Mouse (Mus musculus) heart, postnatal 0 days (tissue): ENCODE measurements around the gene Trib3. TPM values are rescaled to one million over a fixed set of nuclear protein-coding genes. Genes with fewer than 3 reads are reported as not detected.

ENCODE experiments used
- ATAC-seq: fragments of 200-750 bp; cut with Nextera tagmentation; 2 replicates; pipeline ENCODE4 v1.8.0; 2017; ENCODE audit warnings: low read depth, moderate number of reproducible peaks, moderate library complexity; ENCODE audit not compliant: insufficient read depth
- DNase-seq: peaks from one replicate; pipeline ENCODE4 v3.0.0-alpha.2; 2016; ENCODE audit warnings: low spot score
- H3K27ac ChIP-seq: fragments of 300-500 bp; sonication (generic); 2 replicates; pipeline ENCODE4 v1.5.1; 2014; ENCODE audit warnings: low read depth, mild to moderate bottlenecking
- H3K27me3 ChIP-seq: fragments of 300-500 bp; sonication (generic); 2 replicates; pipeline ENCODE4 v1.6.1; 2014; ENCODE audit warnings: low read length, mixed read lengths; ENCODE audit not compliant: control insufficient read depth, insufficient read depth
- H3K36me3 ChIP-seq: fragments of 300-500 bp; sonication (generic); replicated peaks from 2 replicates; pipeline ENCODE4 v1.6.1; 2014; ENCODE audit warnings: low read length, mixed read lengths; ENCODE audit not compliant: control insufficient read depth, insufficient read depth
- H3K4me1 ChIP-seq: fragments of 300-500 bp; sonication (generic); 2 replicates; pipeline ENCODE4 v1.6.1; 2014; ENCODE audit warnings: antibody characterized with exemption; ENCODE audit not compliant: control insufficient read depth, insufficient read depth
- H3K4me2 ChIP-seq: fragments of 300-500 bp; sonication (generic); 2 replicates; pipeline ENCODE4 v1.6.1; 2014; ENCODE audit warnings: low read depth, mild to moderate bottlenecking, low read length, moderate library complexity
- H3K4me3 ChIP-seq: fragments of 300-500 bp; sonication (generic); 2 replicates; pipeline ENCODE4 v1.5.1; 2014; ENCODE audit warnings: low read depth, low read length
- H3K9ac ChIP-seq: fragments of 300-500 bp; sonication (generic); replicated peaks from 2 replicates; pipeline ENCODE4 v1.6.1; 2014; ENCODE audit warnings: low read depth, low read length, mixed read lengths
- H3K9me3 ChIP-seq: fragments of 300-500 bp; sonication (generic); replicated peaks from 2 replicates; pipeline ENCODE4 v1.6.1; 2016; ENCODE audit warnings: low read length; ENCODE audit not compliant: control insufficient read depth
- CTCF ChIP-seq: IDR thresholded peaks from 2 replicates; pipeline ENCODE4 v1.5.1; 2016; ENCODE audit warnings: antibody characterized with exemption, control low read depth, low read depth
- EP300 ChIP-seq: IDR thresholded peaks from 2 replicates; pipeline ENCODE4 v1.6.1; 2016; ENCODE audit warnings: antibody characterized with exemption, low read depth
- WGBS: fragments of 180-500 bp; shearing (Covaris S2); extraction: QIAGEN DNeasy Blood & Tissue Kit; methylation state at CpG from one replicate; pipeline ENCODE4 v1.1.7; 2014; 5-methylcytosine and 5-hydroxymethylcytosine counted together
- polyA plus RNA-seq: library from polyadenylated mRNA; unstranded; fragments of >200 nt; fragmentation: Nextera tagmentation; extraction: Ambion mirVana; gene quantifications from 2 replicates; pipeline ENCODE4 v1.2.1, GENCODE M21; 2015
- total RNA-seq: library from RNA; depleted of rRNA; stranded (reverse); fragments of >200 nt; gene quantifications from 2 replicates; pipeline ENCODE4 v1.2.3, GENCODE M21; 2014; ENCODE audit warnings: low replicate concordance

Trib3 gene
- total and polyA plus RNA-seq, 2 experiments from 2014 or later = 2.5 TPM; not detected in 1

GRCm38 (mm10) chr2:152367917-152368316 lies 24.1 kb upstream of the Trib3 start:
- Histone ChIP-seq H3K4me2 (no peak overlapping the region), H3K4me1 (no peaks in the 10 kb centered on the region), H3K27me3 (no peaks in the 10 kb centered on the region), H3K4me3 (no peak overlapping the region), H3K9me3 (no peaks in the 10 kb centered on the region), H3K27ac (no peak overlapping the region), H3K9ac (no peak overlapping the region), H3K36me3 (no peaks in the 10 kb centered on the region)
- DNase-seq (no peak), ATAC-seq (no peak)
- no peak for TF ChIP-seq EP300
- no peak for TF ChIP-seq CTCF
- 60% methylated on average over 5 of the region's 5 CpGs for WGBS

GRCm38 (mm10) chr2:152363245-152364147 lies 19.7 kb upstream of the Trib3 start:
- H3K9me3 ChIP-seq = no peaks in the 10 kb centered on the region
- no peak overlapping the region for H3K9ac ChIP-seq
- ATAC-seq = peak; percentile 88
- DNase-seq = peak; percentile 95
- peak; percentile 86 for TF ChIP-seq CTCF
- TF ChIP-seq EP300 = no peak; the same call in 1 of the 2 replicates
- H3K4me3 ChIP-seq = no peak overlapping the region
- H3K27me3 ChIP-seq = no peaks in the 10 kb centered on the region
- no peaks in the 10 kb centered on the region for H3K36me3 ChIP-seq
- H3K4me2 ChIP-seq = peak overlapping the region; percentile 37
- H3K4me1 ChIP-seq = peaks cover 15% of the 10 kb centered on the region
- WGBS = 6% methylated on average over 17 of the region's 17 CpGs
- H3K27ac ChIP-seq = peak overlapping the region; percentile 80

- no peak overlapping the region for H3K9ac ChIP-seq
- H3K4me1 ChIP-seq = peaks cover 15% of the 10 kb centered on the region
- no peaks in the 10 kb centered on the region for H3K9me3 ChIP-seq
- DNase-seq (no peak), ATAC-seq (no peak)
- H3K27me3 ChIP-seq = no peaks in the 10 kb centered on the region
- H3K4me2 ChIP-seq = no peak overlapping the region
- no peak overlapping the region for H3K4me3 ChIP-seq
- TF ChIP-seq CTCF = no peak
- no peak for TF ChIP-seq EP300
- WGBS = 88% methylated on average over 8 of the region's 8 CpGs
- no peak overlapping the region for H3K27ac ChIP-seq
- no peaks in the 10 kb centered on the region for H3K36me3 ChIP-seq
Observed at GRCm38 (mm10) chr2:152361193-152361592, 17.4 kb upstream of the Trib3 start.

- peak; percentile 55 for ATAC-seq
- WGBS = 14% methylated on average over 7 of the region's 7 CpGs
- peak; percentile 92 for TF ChIP-seq EP300
- no peak for TF ChIP-seq CTCF
- peaks cover 15% of the 10 kb centered on the region for H3K4me1 ChIP-seq
- H3K27me3 ChIP-seq = no peaks in the 10 kb centered on the region
- H3K4me2 ChIP-seq = no peak overlapping the region
- DNase-seq = peak; percentile 81
- H3K9me3 ChIP-seq = no peaks in the 10 kb centered on the region
- H3K4me3 ChIP-seq = no peak overlapping the region
- H3K27ac ChIP-seq = peak overlapping the region; percentile 75
- H3K9ac ChIP-seq = no peak overlapping the region
- H3K36me3 ChIP-seq = no peaks in the 10 kb centered on the region
Observed at GRCm38 (mm10) chr2:152360271-152360775, 16.5 kb upstream of the Trib3 start.

GRCm38 (mm10) chr2:152359616-152360015 lies 15.8 kb upstream of the Trib3 start:
- DNase-seq = no peak
- H3K27ac ChIP-seq = peak overlapping the region; percentile 75

More at GRCm38 (mm10) chr2:152359616-152360015, 15.8 kb upstream of the Trib3 start:
- H3K36me3 ChIP-seq = no peaks in the 10 kb centered on the region
- H3K27me3 ChIP-seq = no peaks in the 10 kb centered on the region
- no peak overlapping the region for H3K4me2 ChIP-seq
- 46% methylated on average over 5 of the region's 5 CpGs for WGBS
- no peaks in the 10 kb centered on the region for H3K9me3 ChIP-seq
- no peak overlapping the region for H3K9ac ChIP-seq
- no peak for ATAC-seq
- no peak for TF ChIP-seq CTCF
- no peak for TF ChIP-seq EP300
- H3K4me3 ChIP-seq = no peak overlapping the region
- peaks cover 15% of the 10 kb centered on the region for H3K4me1 ChIP-seq
